Comparison of ENCODE assay signal across 8 mouse cellular contexts in the genomic region with DNA sequence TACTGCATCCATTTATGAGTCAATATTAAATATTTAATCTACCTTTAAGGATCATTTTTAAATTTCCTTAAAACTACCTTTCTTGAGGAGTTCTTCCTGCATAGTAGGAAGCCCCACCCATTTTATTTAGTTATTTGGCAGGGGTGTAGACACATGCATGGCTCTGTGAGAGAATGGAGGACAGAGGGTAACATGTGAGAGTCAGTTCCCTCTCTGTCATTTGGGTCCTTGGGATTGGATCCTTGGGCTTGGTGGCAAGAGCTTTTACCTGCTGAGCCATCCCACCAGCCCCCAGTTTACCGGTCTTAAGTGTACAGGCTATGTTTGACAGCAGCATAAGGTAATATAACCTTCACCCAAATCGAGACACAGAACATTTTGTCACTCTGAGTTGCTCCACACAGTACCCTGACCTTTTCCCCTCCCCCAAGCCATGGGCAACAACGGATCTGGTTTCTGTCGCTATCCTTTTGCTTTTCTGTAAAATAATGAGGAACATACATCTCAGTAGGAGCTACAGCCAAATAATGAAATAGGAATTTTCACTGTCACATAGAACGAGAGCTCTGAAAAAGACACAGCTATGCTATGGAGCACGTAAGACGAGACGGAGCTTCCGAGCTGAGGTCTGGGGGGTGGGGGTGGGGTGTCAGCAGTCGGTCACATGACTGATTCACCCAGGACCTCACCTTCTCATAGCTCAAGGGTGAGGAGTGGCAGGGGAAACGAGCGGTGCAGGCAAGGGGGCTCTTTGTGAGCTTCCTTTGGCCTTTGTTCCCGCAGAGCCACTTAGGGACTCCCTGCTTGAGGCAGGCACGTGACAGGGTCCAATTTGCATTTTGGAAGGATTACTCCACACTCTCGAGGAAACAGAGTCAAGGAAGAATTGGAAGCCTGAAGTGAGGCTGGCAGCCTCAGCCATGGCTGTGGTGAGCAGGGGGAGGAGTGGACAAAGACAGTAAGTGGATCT.
DNase-seq lines count a peak whose midpoint lies in the region; ATAC-seq and TF ChIP-seq lines count a peak whose summit lies in the region.

No protein-coding gene starts in this region.

- no peak overlapping the region for H3K9ac ChIP-seq in lung, postnatal 0 days (replicated peaks; ENCODE audit: low read depth)
- no peak overlapping the region for H3K9ac ChIP-seq in embryonic facial prominence, embryonic 12.5 days
- H3K9ac ChIP-seq in limb, embryonic 12.5 days (replicated peaks), result peak overlapping the region; percentile 19; the same call in 1 of the 2 replicates
- no peak overlapping the region for H3K9ac ChIP-seq in neural tube, embryonic 15.5 days (replicated peaks)

- H3K4me1 ChIP-seq in lung, postnatal 0 days (ENCODE audit: insufficient read depth, low read depth, low read length), result no peaks in the 10 kb centered on the region
- peaks cover 33% of the 10 kb centered on the region for H3K4me1 ChIP-seq in embryonic facial prominence, embryonic 12.5 days
- H3K4me1 ChIP-seq in limb, embryonic 12.5 days (replicated peaks), result peaks cover 38% of the 10 kb centered on the region
- H3K4me1 ChIP-seq in neural tube, embryonic 15.5 days, result peaks cover 16% of the 10 kb centered on the region

- no peak for TF ChIP-seq CTCF in lung, postnatal 0 days (IDR thresholded peaks at IDR 0.05)

- no peak overlapping the region for H3K4me3 ChIP-seq in lung, postnatal 0 days (ENCODE audit: low read depth, low read length)
- H3K4me3 ChIP-seq in embryonic facial prominence, embryonic 12.5 days, result peak overlapping the region; percentile 17; the same call in 1 of the 2 replicates
- peak overlapping the region; percentile 17 for H3K4me3 ChIP-seq in limb, embryonic 12.5 days (replicated peaks)
- H3K4me3 ChIP-seq in neural tube, embryonic 15.5 days (replicated peaks), result 0 out of 2 replicates have a peak overlapping the region, but pooled peaks have one; percentile 10

- intact Hi-C loops in left cerebral cortex, postnatal 4 days (cut with DNase I), result no loop called here

- TF ChIP-seq EP300 in lung, postnatal 0 days (IDR thresholded peaks at IDR 0.05), result no peak

- WGBS in lung, postnatal 0 days, result 14% methylated on average over 15 of the region's 15 CpGs
- 3% methylated on average over 15 of the region's 15 CpGs for WGBS in embryonic facial prominence, embryonic 12.5 days
- 6% methylated on average over 15 of the region's 15 CpGs for WGBS in limb, embryonic 12.5 days
- WGBS in neural tube, embryonic 15.5 days, result 9% methylated on average over 15 of the region's 15 CpGs

- H3K27me3 ChIP-seq in lung, postnatal 0 days (replicated peaks; ENCODE audit: insufficient read depth, low read length), result no peaks in the 10 kb centered on the region
- H3K27me3 ChIP-seq in embryonic facial prominence, embryonic 12.5 days, result no peaks in the 10 kb centered on the region
- H3K27me3 ChIP-seq in limb, embryonic 12.5 days, result no peaks in the 10 kb centered on the region
- no peaks in the 10 kb centered on the region for H3K27me3 ChIP-seq in neural tube, embryonic 15.5 days (replicated peaks)

- no peaks in the 10 kb centered on the region for H3K9me3 ChIP-seq in lung, postnatal 0 days (ENCODE audit: low read length)
- no peaks in the 10 kb centered on the region for H3K9me3 ChIP-seq in embryonic facial prominence, embryonic 12.5 days
- H3K9me3 ChIP-seq in limb, embryonic 12.5 days, result no peaks in the 10 kb centered on the region
- H3K9me3 ChIP-seq in neural tube, embryonic 15.5 days (replicated peaks), result no peaks in the 10 kb centered on the region

- ATAC-seq in lung, postnatal 0 days, result peak; percentile 48
- no peak for ATAC-seq in embryonic facial prominence, embryonic 12.5 days (ENCODE audit: insufficient number of reproducible peaks, insufficient read depth, low FRiP score, low TSS enrichment)
- no peak for ATAC-seq in limb, embryonic 12.5 days (ENCODE audit: insufficient number of reproducible peaks, insufficient read depth, low FRiP score, low TSS enrichment, low read depth)
- peak; percentile 33 for ATAC-seq in neural tube, embryonic 15.5 days (ENCODE audit: low FRiP score)

- DNase-seq in lung, postnatal 0 days (ENCODE audit: low spot score), result peak; percentile 36
- DNase-seq in lung, postnatal 14 days, result no peak
- DNase-seq in left cerebral cortex, postnatal 4 days, result no peak
- no peak for DNase-seq in cerebellum, adult 18-20 months
- DNase-seq in Muller cell, postnatal 12 days (ENCODE audit: inconsistent ontology term), result no peak

- H3K36me3 ChIP-seq in lung, postnatal 0 days (ENCODE audit: insufficient read depth, low read length), result no peaks in the 10 kb centered on the region
- H3K36me3 ChIP-seq in embryonic facial prominence, embryonic 12.5 days, result no peaks in the 10 kb centered on the region
- no peaks in the 10 kb centered on the region for H3K36me3 ChIP-seq in limb, embryonic 12.5 days
- H3K36me3 ChIP-seq in neural tube, embryonic 15.5 days, result no peaks in the 10 kb centered on the region

- no peak overlapping the region for H3K27ac ChIP-seq in lung, postnatal 0 days (ENCODE audit: low read length)
- peak overlapping the region; percentile 69 for H3K27ac ChIP-seq in embryonic facial prominence, embryonic 12.5 days
- H3K27ac ChIP-seq in limb, embryonic 12.5 days, result peak overlapping the region; percentile 69
- no peak overlapping the region for H3K27ac ChIP-seq in neural tube, embryonic 15.5 days (replicated peaks)

- H3K4me2 ChIP-seq in lung, postnatal 0 days (replicated peaks; ENCODE audit: low read depth, low read length), result peak overlapping the region; percentile 29
- peak overlapping the region; percentile 42 for H3K4me2 ChIP-seq in embryonic facial prominence, embryonic 12.5 days (replicated peaks)
- H3K4me2 ChIP-seq in limb, embryonic 12.5 days, result peak overlapping the region; percentile 49
- peak overlapping the region; percentile 50 for H3K4me2 ChIP-seq in neural tube, embryonic 15.5 days

Comparison
In these comparisons a context has a peak if more than half of its experiments do, and no peak if none do; other contexts are left out.
1. ATAC-seq: peak in lung, postnatal 0 days (single experiment) and neural tube, embryonic 15.5 days (single experiment); none in embryonic facial prominence, embryonic 12.5 days (single experiment) and limb, embryonic 12.5 days (single experiment).
2. H3K27ac ChIP-seq: peak in embryonic facial prominence, embryonic 12.5 days (single experiment) and limb, embryonic 12.5 days (single experiment); none in lung, postnatal 0 days (single experiment) and neural tube, embryonic 15.5 days (single experiment).
3. Peak in every context shown above with its lines, with median percentiles within 50 percentile points of each other: H3K4me2 ChIP-seq.